Mouse (Mus musculus) gastrocnemius, adult 18-20 months (tissue): ENCODE results near the gene Tmem107. TPM values are rescaled to one million over a fixed set of nuclear protein-coding genes. Genes with fewer than 3 reads are reported as not detected.

ENCODE experiments used
- DNase-seq: peaks from one replicate; pipeline ENCODE4 v3.0.0; 2021; ENCODE audit warnings: low spot score
- long read RNA-seq, 2 experiments: library from polyadenylated mRNA; stranded (forward); transcript quantifications; one replicate each; pipeline ENCODE4 v2.0.0; 2021
- total RNA-seq, 2 experiments: library from RNA; stranded (reverse); gene quantifications; 2 replicates each; pipeline ENCODE4 v1.2.3; 2021

The Tmem107 gene
- total RNA-seq, result 1 to 10 TPM; 3.5 to 3.7 TPM
- long read RNA-seq, experiment 1, partial matches to known transcripts, result 0 of 2 reads
- long read RNA-seq, experiment 1, other reads (novel, unspliced or antisense), result 0 of 2 reads
- long read RNA-seq, experiment 2, partial matches to known transcripts, result 2 of 3 reads
- long read RNA-seq, experiment 2, other reads (novel, unspliced or antisense), result 0 of 3 reads

DNA sequence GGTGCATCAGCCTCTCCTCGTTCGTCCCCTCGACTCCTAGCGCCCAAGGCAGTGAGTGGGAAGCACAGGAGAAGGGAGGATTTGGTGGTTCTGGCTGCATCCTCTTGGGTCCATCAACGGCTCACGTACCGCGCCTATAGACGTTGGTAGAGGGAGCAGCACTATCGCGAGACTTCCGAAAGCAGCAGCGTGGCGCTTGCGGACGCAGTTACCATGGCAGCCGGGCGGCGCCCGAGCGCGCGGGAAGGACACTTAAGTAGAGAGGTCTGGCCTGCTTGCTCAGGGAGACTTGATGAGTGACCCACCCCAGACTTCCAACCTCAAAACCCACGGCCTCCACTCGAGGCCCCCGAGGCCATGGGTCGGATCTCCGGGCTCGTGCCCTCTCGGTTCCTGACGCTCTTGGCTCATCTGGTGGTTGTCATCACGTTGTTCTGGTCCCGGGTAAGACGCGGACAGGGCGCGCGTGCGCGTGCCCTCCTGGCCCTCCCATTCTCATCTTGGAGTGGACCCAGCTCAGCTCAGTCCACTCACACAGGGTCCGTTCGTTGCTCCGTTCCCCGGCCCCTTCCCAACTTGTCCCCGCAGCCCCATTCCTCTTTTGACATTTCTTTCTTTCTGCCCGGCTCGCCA is at the start of gene Tmem107:
TSS of gene Tmem107 (plus strand) at position 217 of the 633 bp plus-strand sequence.
- peak; percentile 93 for DNase-seq

DNA sequence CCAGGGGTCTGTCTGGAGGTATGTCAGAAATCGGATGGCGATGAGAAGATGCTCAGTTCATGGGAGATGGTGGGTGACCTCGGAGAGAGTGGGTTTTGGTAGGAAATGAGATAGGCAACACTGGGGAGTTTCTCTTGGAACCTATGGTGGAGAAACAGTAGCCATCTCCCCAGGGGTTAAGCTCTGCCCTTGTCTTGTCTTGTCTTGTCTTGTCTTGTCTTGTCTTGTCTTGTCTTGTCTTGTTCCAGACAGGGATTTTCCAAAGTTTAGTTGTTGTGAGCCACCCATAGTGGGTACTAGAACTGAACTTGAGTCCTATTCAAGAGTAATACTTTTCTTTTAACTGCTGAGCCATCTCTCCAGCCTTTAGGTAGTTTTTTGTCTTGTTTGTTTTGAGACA is 44.0 kb upstream of the Tmem107 start:
- DNase-seq, result no peak

DNA sequence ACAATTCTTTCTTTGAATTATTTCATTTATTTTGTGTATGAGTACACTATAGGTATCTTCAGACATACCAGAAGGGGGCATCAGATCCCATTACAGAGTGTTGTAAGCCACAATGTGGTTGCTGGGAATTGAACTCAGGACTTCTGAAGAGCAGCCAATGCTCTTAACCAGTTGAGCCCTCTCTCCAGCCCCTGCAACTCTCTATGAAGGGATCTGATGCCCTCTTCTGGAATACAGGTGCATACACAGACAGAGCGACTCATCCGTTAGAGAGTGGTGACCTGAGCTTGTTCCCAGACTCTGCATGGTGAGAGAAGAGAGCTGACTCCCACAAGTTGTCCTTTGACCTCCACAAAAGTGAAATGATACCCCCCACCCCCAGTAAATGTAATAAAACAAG is 41.8 kb upstream of the Tmem107 start:
- DNase-seq, result no peak

GRCm38 (mm10) chr11:69033552-69033951 is 37.1 kb upstream of the Tmem107 start:
- DNase-seq, result no peak

DNA sequence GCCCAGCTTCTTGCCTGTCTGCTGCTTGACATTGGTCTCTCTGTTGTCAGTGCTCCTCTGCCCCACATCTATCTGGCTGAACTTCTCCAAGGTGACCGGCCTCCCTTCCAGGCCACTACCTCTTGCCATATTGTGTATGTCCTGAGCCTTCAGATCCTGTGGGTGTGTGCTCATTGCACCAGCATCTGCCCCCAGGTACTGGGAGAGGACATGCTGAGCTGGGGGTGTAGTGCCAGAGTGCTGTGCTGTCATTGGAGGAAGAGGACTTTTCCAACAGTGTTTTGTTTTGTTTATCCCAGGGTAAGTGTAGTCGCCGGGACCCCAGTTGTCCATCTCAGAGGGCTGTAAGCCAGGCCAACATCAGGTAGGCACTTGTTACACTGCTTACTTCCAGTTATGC is 36.0 kb upstream of the Tmem107 start:
- no peak for DNase-seq

DNA sequence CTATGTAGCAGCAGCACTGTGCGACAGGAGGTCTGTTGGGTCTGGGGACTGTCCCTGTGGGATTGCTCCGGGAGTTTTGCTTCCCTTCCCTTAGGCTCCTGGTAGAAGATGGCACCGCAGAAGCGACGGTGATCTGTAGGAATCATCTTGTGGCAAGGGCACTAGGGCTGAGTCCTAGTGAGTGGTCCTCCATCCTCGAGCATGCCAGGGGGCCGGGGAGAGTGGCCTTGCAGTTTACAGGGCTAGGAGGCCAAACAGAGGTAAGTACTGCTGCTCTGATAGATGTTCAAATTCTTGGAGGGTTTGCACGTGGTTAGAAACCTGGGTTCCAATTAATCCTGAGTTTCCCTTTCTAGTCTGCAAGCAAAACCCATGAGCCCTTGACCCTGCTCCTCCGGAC is 35.2 kb upstream of the Tmem107 start:
- DNase-seq, result no peak

GRCm38 (mm10) chr11:69035849-69036248 is 34.8 kb upstream of the Tmem107 start:
- DNase-seq, result peak; percentile 91

GRCm38 (mm10) chr11:69036486-69037230 is 33.9 kb upstream of the Tmem107 start:
- peak; percentile 90 for DNase-seq

- DNase-seq, result peak; percentile 83
Observed at GRCm38 (mm10) chr11:69037231-69038061, 33.2 kb upstream of the Tmem107 start.

GRCm38 (mm10) chr11:69038173-69038572 is 32.4 kb upstream of the Tmem107 start:
- DNase-seq, result no peak

- peak; percentile 79 for DNase-seq
Observed at GRCm38 (mm10) chr11:69045531-69046394, 24.8 kb upstream of the Tmem107 start, which contains the start of gene Aurkb. Aurkb (plus strand) TSS chr11:69045647.

- DNase-seq, result no peak
Observed at GRCm38 (mm10) chr11:69046395-69046774, 24.2 kb upstream of the Tmem107 start.

- no peak for DNase-seq
Observed at GRCm38 (mm10) chr11:69047592-69047991, 23.0 kb upstream of the Tmem107 start.

DNA sequence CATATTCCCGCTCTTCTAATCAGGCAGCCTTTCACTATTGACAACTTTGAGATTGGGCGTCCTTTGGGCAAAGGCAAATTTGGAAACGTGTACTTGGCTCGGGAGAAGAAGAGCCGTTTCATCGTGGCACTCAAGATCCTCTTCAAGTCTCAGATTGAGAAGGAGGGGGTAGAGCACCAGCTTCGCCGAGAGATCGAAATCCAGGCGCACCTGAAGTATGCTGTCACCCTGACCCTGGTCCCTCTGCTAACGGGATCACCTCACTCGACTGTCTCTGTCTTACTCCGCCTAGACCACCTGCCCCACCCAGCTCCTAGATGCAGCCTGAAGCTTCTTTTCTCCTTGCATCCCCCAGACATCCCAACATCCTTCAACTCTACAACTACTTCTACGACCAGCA is 22.5 kb upstream of the Tmem107 start:
- no peak for DNase-seq

DNA sequence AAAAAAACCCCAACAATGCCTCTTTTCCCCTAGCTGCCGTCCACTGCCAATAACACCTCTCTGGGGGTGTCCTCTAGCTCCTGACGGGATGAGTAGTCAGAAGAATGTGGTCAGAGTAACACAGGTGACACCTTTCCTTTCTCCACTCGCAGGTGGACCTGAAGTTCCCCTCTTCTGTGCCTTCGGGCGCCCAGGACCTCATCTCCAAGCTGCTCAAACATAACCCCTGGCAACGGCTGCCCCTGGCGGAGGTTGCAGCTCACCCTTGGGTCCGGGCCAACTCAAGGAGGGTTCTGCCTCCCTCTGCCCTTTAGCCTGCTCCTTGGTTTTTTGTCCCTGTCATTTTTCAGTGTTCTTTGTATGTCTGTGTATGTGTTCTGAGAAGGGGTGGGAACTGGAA is 19.9 kb upstream of the Tmem107 start:
- no peak for DNase-seq

DNA sequence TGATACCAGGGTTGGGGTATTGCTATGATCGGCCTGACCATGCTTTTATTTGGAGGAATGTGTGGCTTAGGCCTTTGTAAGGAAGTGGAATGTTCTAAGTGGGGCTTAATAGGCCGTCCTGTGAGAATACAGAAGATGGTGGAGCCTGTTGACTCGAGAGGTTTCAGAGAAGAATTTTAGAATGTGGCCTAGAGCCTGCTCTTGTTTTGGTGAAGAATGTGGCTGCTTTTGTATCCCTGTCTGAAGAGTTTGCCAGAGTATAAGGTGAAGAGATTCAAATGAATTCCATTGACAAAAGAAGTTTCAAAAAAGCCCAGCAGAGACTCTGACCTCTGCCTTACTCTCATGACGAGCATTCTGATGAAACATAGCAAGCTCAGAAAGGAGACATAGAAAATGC is 18.8 kb upstream of the Tmem107 start:
- DNase-seq, result no peak

- DNase-seq, result no peak
Observed at GRCm38 (mm10) chr11:69052824-69053421, 17.7 kb upstream of the Tmem107 start.

- no peak for DNase-seq
Observed at GRCm38 (mm10) chr11:69053848-69054247, 16.8 kb upstream of the Tmem107 start.

- DNase-seq, result no peak
Observed at GRCm38 (mm10) chr11:69058265-69058664, 12.3 kb upstream of the Tmem107 start.

- no peak for DNase-seq
Observed at GRCm38 (mm10) chr11:69058729-69059356, 11.8 kb upstream of the Tmem107 start.
